Mouse (Mus musculus): ENCODE measurements around the gene Rap2a.

Rap2a gene

DNA sequence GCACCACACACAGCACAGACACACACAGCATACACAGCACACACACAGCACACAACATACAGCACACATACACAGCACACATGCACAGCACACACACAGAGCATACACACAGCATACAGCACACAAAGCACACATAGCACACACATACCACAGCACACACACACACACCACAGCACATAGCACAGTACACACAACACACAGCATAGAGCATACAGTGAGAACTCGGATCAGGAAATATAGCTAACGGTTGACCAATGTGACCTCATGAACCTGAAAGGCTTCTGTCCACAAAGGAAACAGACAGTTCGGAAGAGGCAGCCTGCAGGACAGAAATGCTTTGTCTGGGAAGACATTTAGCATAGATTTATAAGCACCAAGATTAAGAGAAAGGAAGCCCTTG is 61.4 kb downstream of the Rap2a start:
- DNase-seq (ENCODE audit: low read depth, low spot score): no peak

DNA sequence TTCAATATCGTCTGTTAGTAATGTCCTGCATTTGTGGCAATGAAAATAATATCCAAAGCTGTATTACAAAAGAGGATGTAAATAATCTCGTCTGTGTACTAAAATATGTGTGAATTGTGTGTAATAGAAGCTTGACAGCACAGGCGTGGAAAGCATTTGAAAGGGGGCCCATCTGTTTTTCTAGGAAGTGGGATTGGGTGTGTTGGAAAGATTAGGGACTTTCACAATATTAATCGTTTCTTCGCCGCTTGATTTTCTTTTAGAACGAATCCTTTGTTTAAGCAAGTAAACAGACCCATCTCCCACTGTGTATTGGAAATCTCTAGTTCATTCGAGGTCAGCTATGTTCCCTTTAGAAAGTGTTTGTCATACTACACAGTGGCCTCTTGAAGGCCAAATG is 64.2 kb downstream of the Rap2a start:
- no peak for DNase-seq (ENCODE audit: low read depth, low spot score)

- no peak for DNase-seq (ENCODE audit: low read depth, low spot score)
These were observed 64.7 kb downstream of the Rap2a start for GRCm38 (mm10) chr14:120542976-120543375.

- no peak for DNase-seq (ENCODE audit: low read depth, low spot score)
These were observed 65.6 kb downstream of the Rap2a start for GRCm38 (mm10) chr14:120543846-120544245.

GRCm38 (mm10) chr14:120544495-120544894 is 66.3 kb downstream of the Rap2a start:
- DNase-seq (ENCODE audit: low read depth, low spot score): no peak

- no peak for DNase-seq (ENCODE audit: low read depth, low spot score)
These were observed 66.7 kb downstream of the Rap2a start for GRCm38 (mm10) chr14:120544946-120545345.
